Mouse (Mus musculus) MEL (cell line): ENCODE data around the gene Lims1. TPM values are rescaled to one million over a fixed set of nuclear protein-coding genes. Genes with fewer than 3 reads are reported as not detected.

Source experiments
- DNase-seq: peaks from one replicate; pipeline ENCODE4 v3.0.0; 2011; ENCODE audit warnings: low read depth, low spot score
- H3K27ac ChIP-seq: 2 replicates; pipeline ENCODE4 v1.5.1; 2012; ENCODE audit warnings: low read depth, mild to moderate bottlenecking, control low read depth, low read length, moderate library complexity; ENCODE audit not compliant: control insufficient read depth
- H3K27me3 ChIP-seq, 2 experiments: fragments of 150-350 bp in 1 of 2; sonication (generic) in 1 of 2; 2 replicates each; pipeline ENCODE4 v1.6.1; 2012; ENCODE audit warnings: low read length in 2 of 2, mild to moderate bottlenecking in 2 of 2, improper control_type of control experiment in 1 of 2, moderate library complexity in 1 of 2; ENCODE audit not compliant: insufficient read depth in 2 of 2, control insufficient read depth in 1 of 2
- H3K36me3 ChIP-seq, 2 experiments: 2 replicates each; pipeline ENCODE4 v1.6.1; 2012 to 2014; ENCODE audit warnings: low read length in 2 of 2, improper control_type of control experiment in 1 of 2, inconsistent platforms in 1 of 2, mild to moderate bottlenecking in 1 of 2; ENCODE audit not compliant: insufficient read depth in 2 of 2, control insufficient read depth in 1 of 2
- H3K4me1 ChIP-seq, 2 experiments: fragments of 150-350 bp in 1 of 2; sonication (generic) in 1 of 2; 2 replicates each; pipeline ENCODE4 v1.6.1; 2012; ENCODE audit warnings: low read length in 2 of 2, improper control_type of control experiment in 1 of 2, mild to moderate bottlenecking in 1 of 2; ENCODE audit not compliant: insufficient read depth in 2 of 2, control insufficient read depth in 1 of 2
- H3K4me3 ChIP-seq, 2 experiments: fragments of 150-350 bp in 1 of 2; sonication (generic) in 1 of 2; 2 replicates each; pipeline ENCODE4 v1.5.1; 2012; ENCODE audit warnings: low read depth in 2 of 2, low read length in 2 of 2, mild to moderate bottlenecking in 2 of 2, moderate library complexity in 2 of 2, control low read depth in 1 of 2, improper control_type of control experiment in 1 of 2; ENCODE audit not compliant: control insufficient read depth in 1 of 2, insufficient read depth in 1 of 2
- H3K79me2 ChIP-seq: 2 replicates; pipeline ENCODE4 v1.6.1; 2012; ENCODE audit warnings: mild to moderate bottlenecking, low read length, moderate library complexity; ENCODE audit not compliant: control insufficient read depth, poor library complexity, insufficient read depth
- H3K9ac ChIP-seq: 2 replicates; pipeline ENCODE4 v1.6.1; 2012; ENCODE audit warnings: low read depth, mild to moderate bottlenecking, control low read depth, low read length, moderate library complexity; ENCODE audit not compliant: control insufficient read depth, poor library complexity, severe bottlenecking
- H3K9me3 ChIP-seq: fragments of 150-350 bp; sonication (generic); replicated peaks from 2 replicates; pipeline ENCODE4 v1.6.1; 2012; ENCODE audit warnings: mild to moderate bottlenecking, low read length, improper control_type of control experiment, moderate library complexity; ENCODE audit not compliant: insufficient read depth
- BHLHE40 ChIP-seq: IDR thresholded peaks from 2 replicates; pipeline ENCODE4 v1.6.1; 2012; ENCODE audit warnings: low read depth, mild to moderate bottlenecking, inconsistent platforms, low read length, improper control_type of control experiment, borderline replicate concordance
- CHD1 ChIP-seq: IDR thresholded peaks from 2 replicates; pipeline ENCODE4 v1.6.1; 2012; ENCODE audit warnings: low read depth, mild to moderate bottlenecking, inconsistent platforms, low read length, improper control_type of control experiment
- CHD2 ChIP-seq: IDR thresholded peaks from 2 replicates; pipeline ENCODE4 v1.6.1; 2011; ENCODE audit warnings: low read length, improper control_type of control experiment
- EP300 ChIP-seq, 2 experiments: IDR thresholded peaks; 2 replicates each; pipeline ENCODE4 v1.6.1; 2011; ENCODE audit warnings: improper control_type of control experiment in 2 of 2, low read length in 2 of 2, low read depth in 1 of 2, mild to moderate bottlenecking in 1 of 2
- ETS1 ChIP-seq: IDR thresholded peaks from 2 replicates; pipeline ENCODE4 v1.6.1; 2012; ENCODE audit warnings: low read depth, mild to moderate bottlenecking, inconsistent platforms, low read length, improper control_type of control experiment, moderate library complexity
- HCFC1 ChIP-seq: IDR thresholded peaks from 2 replicates; pipeline ENCODE4 v1.6.1; 2012; ENCODE audit warnings: low read depth, mild to moderate bottlenecking, inconsistent platforms, low read length, improper control_type of control experiment, moderate library complexity
- JUND ChIP-seq: IDR thresholded peaks from 2 replicates; pipeline ENCODE4 v1.6.1; 2011; ENCODE audit warnings: low read depth, mild to moderate bottlenecking, improper control_type of control experiment, low read length
- KAT2A ChIP-seq: conservative IDR thresholded peaks from 2 replicates; pipeline ENCODE4 v1.6.1; 2012; ENCODE audit warnings: low read depth, low read length, improper control_type of control experiment, inconsistent platforms
- MAFK ChIP-seq: IDR thresholded peaks from 2 replicates; pipeline ENCODE4 v1.6.1; 2011; ENCODE audit warnings: low read depth, mild to moderate bottlenecking, low read length, improper control_type of control experiment, borderline replicate concordance
- MEF2A ChIP-seq: IDR thresholded peaks from 2 replicates; pipeline ENCODE4 v1.6.1; 2014; ENCODE audit warnings: low read depth, mild to moderate bottlenecking, inconsistent platforms, low read length, improper control_type of control experiment; ENCODE audit not compliant: poor library complexity, insufficient replicate concordance, severe bottlenecking; ENCODE audit errors: extremely low read depth
- MYC ChIP-seq: IDR thresholded peaks from 2 replicates; pipeline ENCODE4 v1.6.1; 2011; ENCODE audit warnings: low read depth, mild to moderate bottlenecking, low read length, improper control_type of control experiment, moderate library complexity
- NELFE ChIP-seq: IDR thresholded peaks from 2 replicates; pipeline ENCODE4 v1.6.1; 2011; ENCODE audit warnings: low read depth, low read length, improper control_type of control experiment
- NRF1 ChIP-seq: IDR thresholded peaks from 2 replicates; pipeline ENCODE4 v1.6.1; 2014; ENCODE audit warnings: low read depth, mild to moderate bottlenecking, inconsistent platforms, low read length, improper control_type of control experiment, moderate library complexity; ENCODE audit not compliant: poor library complexity, insufficient read depth, severe bottlenecking
- POLR2A ChIP-seq, 2 experiments: IDR thresholded peaks; 2 replicates each; pipeline ENCODE4 v1.6.1; 2011 to 2012; ENCODE audit warnings: low read length in 2 of 2, mild to moderate bottlenecking in 2 of 2, control low read depth in 1 of 2, improper control_type of control experiment in 1 of 2, low read depth in 1 of 2, moderate library complexity in 1 of 2; ENCODE audit not compliant: control insufficient read depth in 1 of 2, insufficient read depth in 1 of 2, poor library complexity in 1 of 2
- POLR2AphosphoS5 ChIP-seq: IDR thresholded peaks from 2 replicates; pipeline ENCODE4 v1.6.1; 2012; ENCODE audit warnings: low read depth, borderline replicate concordance, mild to moderate bottlenecking, inconsistent platforms, low read length, moderate library complexity, mixed read lengths
- RAD21 ChIP-seq: IDR thresholded peaks from 2 replicates; pipeline ENCODE4 v1.6.1; 2011; ENCODE audit warnings: mild to moderate bottlenecking, low read depth, low read length, improper control_type of control experiment
- RCOR1 ChIP-seq: IDR thresholded peaks from 2 replicates; pipeline ENCODE4 v1.6.1; 2012; ENCODE audit warnings: low read depth, mild to moderate bottlenecking, inconsistent platforms, low read length, improper control_type of control experiment
- SMC3 ChIP-seq: IDR thresholded peaks from 2 replicates; pipeline ENCODE4 v1.6.1; 2011; ENCODE audit warnings: low read depth, low read length, improper control_type of control experiment
- TBP ChIP-seq: IDR thresholded peaks from 2 replicates; pipeline ENCODE4 v1.8.0; 2011; ENCODE audit warnings: low read depth, low read length, improper control_type of control experiment
- USF1 ChIP-seq: IDR thresholded peaks from 2 replicates; pipeline ENCODE4 v1.6.1; 2014; ENCODE audit warnings: low read depth, mild to moderate bottlenecking, inconsistent platforms, low read length, improper control_type of control experiment, moderate library complexity
- USF2 ChIP-seq, 2 experiments: IDR thresholded peaks; 2 replicates each; pipeline ENCODE4 v1.6.1; 2011 to 2012; ENCODE audit warnings: improper control_type of control experiment in 2 of 2, low read length in 2 of 2, borderline replicate concordance in 1 of 2, inconsistent platforms in 1 of 2, low read depth in 1 of 2, mild to moderate bottlenecking in 1 of 2; ENCODE audit not compliant: insufficient read depth in 1 of 2
- ZKSCAN1 ChIP-seq: IDR thresholded peaks from 2 replicates; pipeline ENCODE4 v1.6.1; 2012; ENCODE audit warnings: low read depth, mild to moderate bottlenecking, inconsistent platforms, low read length, improper control_type of control experiment, moderate library complexity
- ZNF384 ChIP-seq: IDR thresholded peaks from 2 replicates; pipeline ENCODE4 v1.6.1; 2012; ENCODE audit warnings: low read depth, mild to moderate bottlenecking, inconsistent platforms, low read length, improper control_type of control experiment
- polyA plus RNA-seq, 2 experiments: library from polyadenylated mRNA; stranded (reverse) in 1 of 2; unstranded in 1 of 2; fragments of >175 nt in 1 of 2; fragments of >200 nt in 1 of 2; gene quantifications; 2 replicates each; pipeline versions ENCODE4 v1.2.1 to v1.2.4; 2012; ENCODE audit warnings: low replicate concordance in 2 of 2, low read depth in 1 of 2; ENCODE audit not compliant: insufficient read length in 2 of 2, insufficient read depth in 1 of 2, missing spikeins in 1 of 2
- total RNA-seq: library from RNA; depleted of rRNA; stranded (reverse); fragments of 300-350 nt; gene quantifications from 2 replicates; pipeline ENCODE4 v1.2.3, GENCODE M21; 2012

Lims1 gene
- total and polyA plus RNA-seq, 3 experiments, result 24.9 to 28.5 TPM; not detected in 1

- no peak for DNase-seq
- Histone ChIP-seq H3K4me1 (no peaks in the 10 kb centered on the region), H3K27me3 (no peaks in the 10 kb centered on the region), H3K79me2 (no peaks in the 10 kb centered on the region), H3K9ac (no peak overlapping the region), H3K4me3 (no peak overlapping the region), H3K9me3 (no peaks in the 10 kb centered on the region), H3K36me3 (peaks cover 5 to 17% of the 10 kb centered on the region in 2 experiments), H3K27ac (no peak overlapping the region)
- TF ChIP-seq TBP, result no peak
- TF ChIP-seq EP300 (IDR thresholded peaks at IDR 0.05; ENCODE audit: low read depth in 1 of 2, low read length in 2 of 2), result no peak
- TF ChIP-seq POLR2A (IDR thresholded peaks at IDR 0.05; ENCODE audit: control insufficient read depth in 1 of 2, insufficient read depth in 1 of 2, low read depth in 1 of 2, low read length in 2 of 2, poor library complexity in 1 of 2), result no peak
- TF ChIP-seq RAD21, result no peak
- TF ChIP-seq SMC3, result no peak
- no peak for TF ChIP-seq ZNF384
- no peak for TF ChIP-seq CHD1
- no peak for TF ChIP-seq ZKSCAN1
- TF ChIP-seq CHD2, result no peak
- no peak for TF ChIP-seq NELFE
- no peak for TF ChIP-seq BHLHE40
- no peak for TF ChIP-seq POLR2AphosphoS5
- TF ChIP-seq NRF1, result no peak
- TF ChIP-seq RCOR1, result no peak
- TF ChIP-seq KAT2A, result no peak
- no peak for TF ChIP-seq ETS1
- no peak for TF ChIP-seq MYC
- TF ChIP-seq JUND, result no peak
- no peak for TF ChIP-seq USF2 (IDR thresholded peaks at IDR 0.05; ENCODE audit: borderline replicate concordance in 1 of 2, insufficient read depth in 1 of 2, low read depth in 1 of 2, low read length in 2 of 2)
These were observed 89.6 kb downstream of the Lims1 start for GRCm38 (mm10) chr10:58412852-58413251.

- Histone ChIP-seq H3K4me3 (no peak overlapping the region), H3K27me3 (no peaks in the 10 kb centered on the region), H3K4me1 (no peaks in the 10 kb centered on the region), H3K36me3 (peaks cover 4 to 11% of the 10 kb centered on the region in 2 experiments), H3K79me2 (no peaks in the 10 kb centered on the region), H3K9me3 (no peaks in the 10 kb centered on the region), H3K9ac (no peak overlapping the region), H3K27ac (no peak overlapping the region)
- no peak for DNase-seq
- TF ChIP-seq MEF2A (no peak), CHD2 (no peak), ETS1 (no peak), HCFC1 (no peak), TBP (no peak), BHLHE40 (no peak), EP300 (IDR thresholded peaks at IDR 0.05; ENCODE audit: low read depth in 1 of 2, low read length in 2 of 2) (no peak), CHD1 (no peak), MYC (no peak), RCOR1 (no peak), MAFK (no peak), USF1 (no peak)
These were observed 93.4 kb downstream of the Lims1 start for GRCm38 (mm10) chr10:58416702-58417101.
